Mouse (Mus musculus) thymus, adult 2 months (tissue): Measurements from ENCODE around the gene Anapc10.
"Not testable (repeated sequence)": the region's sequence is repeated elsewhere in the genome, so short reads cannot be mapped to it uniquely, and the experiment has no call there.

Source experiments
- CTCF ChIP-seq: fragments of 200-500 bp; IDR thresholded peaks from 2 replicates; pipeline ENCODE4 v1.5.1; 2012; ENCODE audit warnings: mild to moderate bottlenecking, control low read depth, low read length, moderate library complexity, borderline replicate concordance; ENCODE audit not compliant: control insufficient read depth, poor library complexity, insufficient read depth; ENCODE audit errors: extremely low read depth
- POLR2A ChIP-seq: fragments of 200-500 bp; IDR thresholded peaks from 2 replicates; pipeline ENCODE4 v1.6.1; 2012; ENCODE audit warnings: mild to moderate bottlenecking, low read length, control low read depth, moderate library complexity; ENCODE audit not compliant: control insufficient read depth, poor library complexity, insufficient read depth; ENCODE audit errors: extremely low read depth

GRCm38 (mm10) chr8:79685927-79686326, 25.7 kb upstream of the Anapc10 start:
- TF ChIP-seq CTCF, POLR2A: not testable (repeated sequence)
